Mouse (Mus musculus) spleen, adult 2 months (tissue): ENCODE measurements around the gene Mapk8ip1.

Experiments
- CTCF ChIP-seq: fragments of 200-500 bp; IDR thresholded peaks from 2 replicates; pipeline ENCODE4 v1.5.1; 2011; ENCODE audit warnings: mild to moderate bottlenecking, inconsistent platforms; ENCODE audit not compliant: insufficient read depth, insufficient read length, insufficient replicate concordance; ENCODE audit errors: extremely low read depth
- POLR2A ChIP-seq: fragments of 200-500 bp; IDR thresholded peaks from 2 replicates; pipeline ENCODE4 v1.6.1; 2011; ENCODE audit warnings: low read depth, low read length, inconsistent platforms

- no peak for TF ChIP-seq POLR2A
- TF ChIP-seq CTCF = no peak
Observed at GRCm38 (mm10) chr2:92430723-92431541, 29.9 kb upstream of the Mapk8ip1 start.
